Mouse (Mus musculus) midbrain, embryonic 11.5 days (tissue): ENCODE results near the gene Dars. TPM values are rescaled to one million over a fixed set of nuclear protein-coding genes. Genes with fewer than 3 reads are reported as not detected.
A peak's percentile ranks its signal among the peaks of the same experiment; 100 is the strongest.

Experiments used
- ATAC-seq: fragments of 200-750 bp; cut with Nextera tagmentation; 2 replicates; pipeline ENCODE4 v1.8.0; 2017; ENCODE audit warnings: moderate TSS enrichment, moderate library complexity; ENCODE audit not compliant: low FRiP score
- DNase-seq: peaks from one replicate; pipeline ENCODE4 v3.0.0; 2015; ENCODE audit warnings: low spot score; ENCODE audit errors: missing footprints
- H3K27ac ChIP-seq: fragments of 300-500 bp; sonication (generic); 2 replicates; pipeline ENCODE4 v1.5.1; 2014; ENCODE audit warnings: low read depth, low read length
- H3K27me3 ChIP-seq: fragments of 300-500 bp; sonication (generic); 2 replicates; pipeline ENCODE4 v1.6.1; 2014; ENCODE audit warnings: mild to moderate bottlenecking, low read length, moderate library complexity, mixed read lengths; ENCODE audit not compliant: control insufficient read depth, insufficient read depth
- H3K36me3 ChIP-seq: fragments of 300-500 bp; sonication (generic); 2 replicates; pipeline ENCODE4 v1.6.1; 2014; ENCODE audit warnings: mild to moderate bottlenecking, low read length, moderate library complexity, mixed read lengths; ENCODE audit not compliant: control insufficient read depth, insufficient read depth
- H3K4me1 ChIP-seq: fragments of 300-500 bp; sonication (generic); 2 replicates; pipeline ENCODE4 v1.6.1; 2014; ENCODE audit warnings: low read length; ENCODE audit not compliant: control insufficient read depth, insufficient read depth
- H3K4me2 ChIP-seq: fragments of 300-500 bp; sonication (generic); 2 replicates; pipeline ENCODE4 v1.6.1; 2014; ENCODE audit warnings: mild to moderate bottlenecking, moderate library complexity
- H3K4me3 ChIP-seq: fragments of 300-500 bp; sonication (generic); 2 replicates; pipeline ENCODE4 v1.5.1; 2014; ENCODE audit warnings: low read depth, low read length
- H3K9ac ChIP-seq: fragments of 300-500 bp; sonication (generic); 2 replicates; pipeline ENCODE4 v1.6.1; 2014; ENCODE audit warnings: low read length
- H3K9me3 ChIP-seq: fragments of 300-500 bp; sonication (generic); 2 replicates; pipeline ENCODE4 v1.6.1; 2016; ENCODE audit warnings: low read length; ENCODE audit not compliant: control insufficient read depth
- WGBS: fragments of 180-500 bp; shearing (Covaris S2); extraction: QIAGEN DNeasy Blood & Tissue Kit; methylation state at CpG from one replicate; pipeline ENCODE4 v1.1.7; 2014; 5-methylcytosine and 5-hydroxymethylcytosine counted together
- polyA plus RNA-seq: library from polyadenylated mRNA; unstranded; fragments of >200 nt; fragmentation: Nextera tagmentation; extraction: Ambion mirVana; gene quantifications from 2 replicates; pipeline ENCODE4 v1.2.1, GENCODE M21; 2014

Gene Dars
- polyA plus RNA-seq, 1 experiment from 2014 or later: 126 TPM

GRCm38 (mm10) chr1:128437276-128437675 lies 20.1 kb upstream of the Dars start:
- Histone ChIP-seq H3K4me2 (no peak overlapping the region), H3K27me3 (no peaks in the 10 kb centered on the region; the same call in 1 of the 2 replicates), H3K4me1 (0 out of 2 replicates have a peak, but pooled peaks cover 2% of the 10 kb centered on the region), H3K4me3 (no peak overlapping the region), H3K27ac (no peak overlapping the region), H3K9ac (no peak overlapping the region), H3K36me3 (no peaks in the 10 kb centered on the region), H3K9me3 (no peaks in the 10 kb centered on the region)
- no peak for DNase-seq
- no peak for ATAC-seq
- WGBS: 47% methylated on average over 1 of the region's 1 CpGs

GRCm38 (mm10) chr1:128436015-128436414 lies 18.8 kb upstream of the Dars start:
- no peak overlapping the region for H3K9ac ChIP-seq
- no peaks in the 10 kb centered on the region for H3K9me3 ChIP-seq
- no peaks in the 10 kb centered on the region; the same call in 1 of the 2 replicates for H3K27me3 ChIP-seq
- no peaks in the 10 kb centered on the region for H3K4me1 ChIP-seq
- no peak overlapping the region for H3K4me2 ChIP-seq
- 88% methylated on average over 3 of the region's 3 CpGs for WGBS
- DNase-seq (no peak), ATAC-seq (no peak)
- H3K4me3 ChIP-seq: no peak overlapping the region
- no peaks in the 10 kb centered on the region for H3K36me3 ChIP-seq
- no peak overlapping the region for H3K27ac ChIP-seq

DNA sequence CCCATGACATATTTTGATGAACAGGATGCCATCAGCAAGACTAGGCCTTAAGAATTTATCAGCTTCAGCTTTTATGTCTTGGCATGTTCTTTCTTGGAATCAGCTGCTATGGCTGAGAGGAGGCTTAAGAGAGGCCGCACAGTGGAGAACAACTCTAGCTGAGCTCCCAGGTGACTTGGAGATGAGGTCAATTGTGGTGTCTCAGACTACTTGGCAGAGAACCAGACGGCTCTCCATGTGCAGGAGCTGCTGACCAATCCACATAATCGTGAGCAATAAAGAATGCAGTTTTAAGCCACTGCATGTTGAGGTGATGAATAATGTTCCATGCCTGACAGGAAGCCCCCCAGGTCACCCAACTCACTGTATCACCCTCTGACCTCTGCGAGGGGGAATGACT lies 18.4 kb upstream of the Dars start:
- Histone ChIP-seq H3K4me1 (no peaks in the 10 kb centered on the region), H3K27me3 (no peaks in the 10 kb centered on the region; the same call in 1 of the 2 replicates), H3K36me3 (no peaks in the 10 kb centered on the region), H3K4me2 (no peak overlapping the region), H3K9ac (no peak overlapping the region), H3K4me3 (no peak overlapping the region), H3K9me3 (no peaks in the 10 kb centered on the region), H3K27ac (no peak overlapping the region)
- ATAC-seq (no peak), DNase-seq (no peak)
- WGBS: 88% methylated on average over 4 of the region's 4 CpGs

DNA sequence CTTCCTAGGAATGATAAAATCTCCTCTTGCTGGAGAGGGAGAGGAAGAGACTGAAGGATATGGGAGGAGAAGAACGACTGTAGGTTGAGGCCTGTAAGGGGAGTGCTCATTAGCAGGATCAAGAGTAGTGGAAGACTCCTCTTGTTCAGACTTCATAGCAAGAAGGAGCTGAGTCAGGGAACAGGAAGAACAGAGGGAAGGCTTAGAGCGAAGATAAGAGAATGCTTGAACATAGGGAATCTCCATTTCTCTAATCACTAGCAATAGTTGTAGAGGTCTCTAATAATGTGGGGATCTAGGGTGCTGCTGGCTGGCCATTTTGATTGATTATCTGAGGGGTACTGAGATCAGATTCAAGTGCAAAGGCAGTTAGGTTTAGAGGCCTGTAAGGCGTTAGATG lies 7.8 kb upstream of the Dars start:
- DNase-seq: no peak
- H3K27me3 ChIP-seq: no peaks in the 10 kb centered on the region
- H3K4me1 ChIP-seq: no peaks in the 10 kb centered on the region
- 88% methylated on average over 3 of the region's 3 CpGs for whole genome bisulfite sequencing
- ATAC-seq: no peak
- no peak overlapping the region for H3K27ac ChIP-seq
- no peak overlapping the region for H3K4me2 ChIP-seq
- no peak overlapping the region for H3K4me3 ChIP-seq
- H3K9ac ChIP-seq: no peak overlapping the region
- no peaks in the 10 kb centered on the region for H3K9me3 ChIP-seq
- no peaks in the 10 kb centered on the region for H3K36me3 ChIP-seq

- peak overlapping the region; percentile 73; the same call in 1 of the 2 replicates for H3K4me2 ChIP-seq
- DNase-seq (no peak), ATAC-seq (no peak; the same call in 1 of the 2 replicates)
- H3K27ac ChIP-seq: no peak overlapping the region; the same call in 1 of the 2 replicates
- H3K4me3 ChIP-seq: peak overlapping the region; percentile 78
- no peak overlapping the region for H3K9ac ChIP-seq
- no peaks in the 10 kb centered on the region for H3K27me3 ChIP-seq
- no peaks in the 10 kb centered on the region for H3K4me1 ChIP-seq
- H3K36me3 ChIP-seq: no peaks in the 10 kb centered on the region
- H3K9me3 ChIP-seq: no peaks in the 10 kb centered on the region
- 44% methylated on average over 5 of the region's 5 CpGs for WGBS
These were observed 343 bp upstream of the Dars start for GRCm38 (mm10) chr1:128417533-128417888.

- DNase-seq: peak; percentile 61
- H3K36me3 ChIP-seq: 0 out of 2 replicates have a peak, but pooled peaks cover 5% of the 10 kb centered on the region
- no peak for ATAC-seq
- H3K9ac ChIP-seq: no peak overlapping the region
- no peak overlapping the region for H3K4me2 ChIP-seq
- H3K27ac ChIP-seq: no peak overlapping the region
- 95% methylated on average over 5 of the region's 5 CpGs for WGBS
- H3K9me3 ChIP-seq: no peaks in the 10 kb centered on the region
- H3K4me3 ChIP-seq: no peak overlapping the region
- H3K4me1 ChIP-seq: peaks cover 3% of the 10 kb centered on the region; the same call in 1 of the 2 replicates
- H3K27me3 ChIP-seq: no peaks in the 10 kb centered on the region
These were observed 6.0 kb downstream of the Dars start for GRCm38 (mm10) chr1:128411141-128411540.

DNA sequence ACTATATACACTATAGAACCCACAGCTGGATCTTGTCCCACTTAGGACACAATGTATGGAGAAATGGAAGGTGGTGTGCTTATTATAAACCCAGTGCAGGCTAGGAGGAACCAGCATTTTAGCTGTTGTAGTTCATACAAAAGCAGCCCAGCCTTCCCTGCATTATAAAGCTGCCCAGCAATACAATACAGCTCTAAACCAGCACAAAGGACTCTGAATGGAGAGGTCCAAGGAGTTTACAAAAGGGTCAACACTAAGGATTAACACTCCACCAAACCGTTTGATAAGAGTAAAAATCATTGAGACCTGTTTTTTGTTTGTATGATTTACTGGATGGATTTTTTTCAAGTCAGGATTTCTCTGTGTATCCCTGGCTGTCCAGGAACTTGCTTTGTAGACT lies 10.3 kb downstream of the Dars start:
- no peak overlapping the region for H3K9ac ChIP-seq
- ATAC-seq: peak; percentile 63; the same call in 1 of the 2 replicates
- peaks cover 15% of the 10 kb centered on the region for H3K4me1 ChIP-seq
- 0 out of 2 replicates have a peak, but pooled peaks cover 3% of the 10 kb centered on the region for H3K36me3 ChIP-seq
- no peak overlapping the region for H3K4me3 ChIP-seq
- no peaks in the 10 kb centered on the region for H3K9me3 ChIP-seq
- H3K27me3 ChIP-seq: no peaks in the 10 kb centered on the region
- 5% methylated on average over 1 of the region's 1 CpGs for WGBS
- peak overlapping the region; percentile 20; the same call in 1 of the 2 replicates for H3K27ac ChIP-seq
- no peak overlapping the region for H3K4me2 ChIP-seq
- peak; percentile 83 for DNase-seq

DNA sequence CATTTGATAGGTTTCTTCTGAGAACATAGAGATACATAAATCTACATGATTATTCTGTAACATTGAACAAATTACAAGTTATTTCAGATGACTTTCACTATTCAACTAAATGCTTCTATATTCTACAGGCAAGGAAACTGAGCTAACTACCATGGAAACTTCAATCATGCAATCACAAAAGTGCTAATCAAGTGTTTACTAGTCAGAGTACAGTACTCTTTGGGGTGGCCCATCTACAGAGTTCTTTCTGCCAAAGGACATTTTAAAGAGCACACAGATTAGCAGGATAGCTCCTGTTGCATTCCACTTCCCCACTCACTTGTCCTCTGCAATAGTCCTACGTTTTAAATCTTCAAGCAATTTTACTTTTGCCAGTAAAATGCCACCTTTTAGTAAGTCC lies 11.5 kb downstream of the Dars start:
- no peak overlapping the region for H3K27ac ChIP-seq
- H3K27me3 ChIP-seq: no peaks in the 10 kb centered on the region
- peaks cover 21% of the 10 kb centered on the region for H3K4me1 ChIP-seq
- DNase-seq: peak; percentile 78
- H3K9me3 ChIP-seq: no peaks in the 10 kb centered on the region
- 53% methylated on average over 1 of the region's 1 CpGs for WGBS
- no peaks in the 10 kb centered on the region for H3K36me3 ChIP-seq
- H3K9ac ChIP-seq: no peak overlapping the region
- H3K4me2 ChIP-seq: no peak overlapping the region
- ATAC-seq: no peak
- no peak overlapping the region for H3K4me3 ChIP-seq

- Histone ChIP-seq H3K27ac (peak overlapping the region; percentile 40; the same call in 1 of the 2 replicates), H3K9me3 (no peaks in the 10 kb centered on the region), H3K4me3 (no peak overlapping the region), H3K4me2 (no peak overlapping the region), H3K36me3 (no peaks in the 10 kb centered on the region), H3K9ac (no peak overlapping the region), H3K4me1 (peaks cover 25% of the 10 kb centered on the region), H3K27me3 (no peaks in the 10 kb centered on the region)
- DNase-seq: peak; percentile 86
- peak; percentile 77 for ATAC-seq
- 39% methylated on average over 2 of the region's 2 CpGs for WGBS
These were observed 12.1 kb downstream of the Dars start for GRCm38 (mm10) chr1:128405041-128405481.
